Mouse (Mus musculus) stomach, postnatal 0 days (tissue): ENCODE results near the gene Ccnd1.

Source experiments
- CTCF ChIP-seq: IDR thresholded peaks from 2 replicates; pipeline ENCODE4 v1.5.1; 2016; ENCODE audit warnings: antibody characterized with exemption, low read depth, mild to moderate bottlenecking, moderate library complexity
- EP300 ChIP-seq: optimal IDR thresholded peaks from 2 replicates; pipeline ENCODE3; 2016; ENCODE audit warnings: antibody characterized with exemption

DNA sequence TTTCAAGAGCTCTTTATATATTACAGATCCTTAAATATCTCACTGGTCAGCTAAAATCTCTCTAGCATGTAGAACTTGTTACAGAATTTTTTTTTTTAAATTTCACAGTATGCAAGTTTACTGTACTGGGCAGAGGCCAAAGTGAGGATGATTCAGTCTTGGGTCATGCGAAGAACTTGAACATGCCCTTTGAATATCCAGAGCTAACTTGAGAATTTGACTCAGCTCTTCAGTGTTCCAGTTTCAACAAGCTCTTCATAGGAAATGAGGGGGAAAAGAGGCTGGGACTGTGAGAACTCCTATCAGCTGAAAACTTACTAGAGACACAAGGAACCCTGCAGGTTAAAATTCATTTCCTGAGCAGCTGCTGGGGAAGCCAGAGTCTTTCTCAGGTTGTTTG is 24.2 kb upstream of the Ccnd1 start:
- TF ChIP-seq EP300 (no peak), CTCF (no peak)
